Mouse (Mus musculus) lung, adult 18-20 months (tissue): ENCODE data around the gene Ush2a.

Source experiments
- DNase-seq, 2 experiments: peaks; one replicate each; pipeline ENCODE4 v3.0.0; 2022; ENCODE audit warnings: mixed read lengths in 2 of 2

Gene Ush2a

GRCm38 (mm10) chr1:189013587-189013921 is 751.7 kb downstream of the Ush2a start:
- DNase-seq, result no peak
